Mouse (Mus musculus): ENCODE data around the gene Fzd7. TPM values are rescaled to one million over a fixed set of nuclear protein-coding genes. Genes with fewer than 3 reads are reported as not detected.

Fzd7 gene
- polyA plus RNA-seq, 1 experiment, result 4.1 TPM

GRCm38 (mm10) chr1:59495970-59496369, 13.7 kb downstream of the Fzd7 start:
- DNase-seq (ENCODE audit: low read depth, low spot score), result no peak
- WGBS, result 60% methylated on average over 5 of the region's 5 CpGs

GRCm38 (mm10) chr1:59497741-59498613, 15.8 kb downstream of the Fzd7 start:
- no peak for DNase-seq (ENCODE audit: low read depth, low spot score)
- WGBS, result 47% methylated on average over 6 of the region's 6 CpGs

DNA sequence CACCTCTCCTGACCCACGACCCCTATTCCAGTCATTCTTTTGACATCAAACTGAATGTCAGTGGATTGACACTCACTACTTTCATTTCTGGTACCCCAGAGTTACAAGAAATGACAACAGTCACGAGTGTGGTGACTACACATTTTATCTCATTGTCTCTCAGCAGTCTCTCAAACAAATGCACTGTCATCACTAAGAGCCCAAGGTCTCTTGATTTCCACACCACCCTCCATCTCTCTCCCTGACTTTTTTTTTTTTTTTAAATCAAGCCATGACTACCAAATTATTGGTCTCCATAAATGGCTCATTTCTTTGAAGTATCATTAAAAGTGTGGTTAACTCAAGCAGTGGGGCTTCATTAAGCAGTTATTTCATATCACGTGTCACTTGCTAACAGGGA, 17.1 kb downstream of the Fzd7 start:
- 89% methylated on average over 3 of the region's 3 CpGs for WGBS
- DNase-seq (ENCODE audit: low read depth, low spot score), result no peak

DNA sequence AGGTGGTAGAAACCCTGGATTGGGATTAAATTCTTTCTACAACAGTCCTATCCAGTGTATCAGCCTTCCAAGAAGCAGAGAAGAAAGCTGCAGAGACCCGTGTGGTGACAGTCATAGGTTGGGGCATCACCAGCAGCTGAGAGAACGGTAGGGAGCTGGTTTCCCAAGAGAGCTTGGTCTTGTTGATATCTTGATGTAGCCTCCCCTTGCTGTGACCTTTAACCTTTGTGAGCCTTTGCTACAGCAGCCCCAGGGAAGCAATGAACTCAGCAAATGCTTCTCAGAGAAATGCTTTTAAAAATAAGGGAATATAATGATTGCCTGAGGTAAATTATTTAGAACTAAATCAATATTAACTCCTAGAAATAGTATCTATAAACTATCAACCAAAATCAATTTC, 20.1 kb downstream of the Fzd7 start:
- 89% methylated on average over 2 of the region's 2 CpGs for WGBS
- no peak for DNase-seq (ENCODE audit: low read depth, low spot score)

DNA sequence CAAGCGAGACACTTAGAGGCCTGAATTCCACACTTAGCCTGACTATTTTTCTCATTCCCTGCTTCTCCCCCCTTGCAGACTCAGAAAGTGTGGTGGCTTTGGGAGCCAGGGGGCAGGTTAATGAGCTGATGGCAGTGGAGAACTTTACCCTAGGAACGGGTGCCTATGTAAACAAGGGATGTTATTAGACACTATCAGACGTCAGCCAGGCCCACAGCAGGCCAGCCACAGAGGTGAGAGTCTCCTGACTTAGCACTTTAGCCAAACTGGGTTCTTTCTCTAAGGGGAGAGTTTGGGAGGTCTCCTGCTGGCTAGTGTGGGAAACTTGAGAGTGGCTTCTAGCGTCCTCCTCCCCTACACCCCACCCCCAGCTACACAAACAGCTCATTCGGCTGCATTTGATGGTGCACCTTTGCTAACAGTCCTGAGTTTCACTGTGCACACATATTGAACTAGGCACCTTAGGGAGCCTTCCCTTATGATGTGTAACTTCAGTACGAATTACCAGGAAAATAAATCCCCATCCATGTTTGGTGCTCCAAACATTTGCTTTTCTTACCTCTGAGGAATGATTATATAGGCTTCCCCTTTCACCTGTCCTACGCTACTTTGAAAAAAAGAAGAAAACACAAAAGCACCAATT, 21.6 kb downstream of the Fzd7 start:
- WGBS, result 46% methylated on average over 7 of the region's 7 CpGs
- DNase-seq (ENCODE audit: low read depth, low spot score), result no peak

DNA sequence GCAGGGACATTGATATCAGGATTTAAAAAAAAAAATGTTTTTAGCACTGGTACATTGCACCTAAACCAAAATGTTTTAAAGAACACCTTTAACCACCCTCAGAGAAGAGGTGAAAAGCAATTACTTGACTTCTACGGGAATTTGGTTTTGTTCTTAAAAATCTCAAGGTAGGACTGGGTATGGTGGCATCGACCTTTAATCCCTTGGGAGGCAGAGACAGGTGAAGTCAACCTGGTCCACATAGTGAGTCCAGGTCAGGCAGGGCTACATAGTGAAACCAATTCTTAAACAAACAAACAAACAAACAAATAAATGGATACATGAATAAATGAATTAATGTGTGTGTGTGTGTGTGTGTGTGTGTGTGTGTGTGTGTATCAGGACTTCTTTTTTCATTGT, 22.1 kb downstream of the Fzd7 start:
- DNase-seq (ENCODE audit: low read depth, low spot score), result no peak
- 73% methylated on average over 2 of the region's 2 CpGs for WGBS

DNA sequence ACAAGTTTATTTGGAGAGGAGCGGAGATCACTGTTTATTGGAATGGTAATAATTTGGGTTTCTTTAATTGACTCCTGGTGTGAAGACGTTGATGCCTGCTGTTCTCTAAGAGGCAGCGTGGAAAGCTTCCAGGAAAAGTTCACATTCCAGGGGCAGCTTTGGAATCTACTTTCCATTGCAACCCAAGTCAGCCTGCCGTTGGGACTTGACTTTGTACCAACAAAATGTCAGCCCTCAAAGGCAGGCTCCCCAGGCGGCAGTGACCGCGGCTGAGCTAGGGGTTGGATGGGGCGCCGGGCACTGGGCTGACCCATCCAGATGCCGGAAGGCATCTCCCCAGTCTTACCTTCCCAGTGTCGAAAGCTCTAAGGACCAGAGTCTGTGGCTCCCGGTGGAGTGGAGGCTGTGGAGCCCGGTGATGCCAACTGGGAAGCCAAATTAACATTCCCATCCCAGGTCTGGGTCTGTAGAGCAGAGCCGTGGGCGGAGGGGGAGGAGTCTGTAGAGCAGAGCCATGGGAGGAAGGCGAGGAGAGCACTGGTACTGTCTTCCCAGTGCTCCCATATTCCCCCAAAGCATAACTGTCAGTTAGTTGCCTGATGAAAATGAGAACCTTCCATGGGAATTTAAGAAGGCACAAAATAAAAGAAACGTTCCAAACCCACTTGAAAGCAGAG, 26.4 kb downstream of the Fzd7 start:
- WGBS, result 60% methylated on average over 17 of the region's 17 CpGs
- no peak for DNase-seq (ENCODE audit: low read depth, low spot score)

DNA sequence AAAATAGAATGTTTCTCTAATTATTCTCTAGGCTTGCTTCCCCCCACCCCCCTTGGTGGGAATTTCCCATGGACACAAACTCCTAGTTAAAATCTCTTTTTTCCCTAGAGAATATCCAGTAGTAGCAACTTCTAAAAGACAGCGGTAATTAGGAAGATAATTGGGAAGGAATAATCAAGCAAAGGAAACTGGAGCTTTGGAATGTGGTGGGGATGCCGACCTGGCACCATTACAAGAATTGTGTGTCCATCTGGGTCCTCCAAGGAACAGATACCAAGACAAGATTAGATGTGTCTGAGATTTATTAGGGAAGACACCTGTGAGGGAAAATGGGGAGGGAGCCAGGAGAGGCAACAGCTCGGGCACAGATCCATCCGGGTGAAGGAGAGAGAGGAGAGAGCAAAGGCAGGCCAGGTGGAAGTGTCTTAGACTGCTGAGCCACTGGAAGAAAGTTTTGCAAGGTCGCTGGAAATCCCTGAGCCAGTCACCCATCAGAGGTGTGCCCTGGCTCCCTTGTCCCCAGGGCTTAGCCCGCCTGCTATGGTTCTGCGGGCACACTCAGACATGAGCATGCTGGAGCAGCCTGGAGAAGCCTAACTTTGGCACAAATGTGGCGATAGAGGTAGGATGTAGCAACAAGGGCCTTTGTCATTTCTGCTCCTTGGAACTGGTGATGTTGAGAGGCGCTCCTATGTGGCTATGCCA, 29.5 kb downstream of the Fzd7 start:
- no peak for DNase-seq (ENCODE audit: low read depth, low spot score)
- 82% methylated on average over 9 of the region's 9 CpGs for WGBS

- 39% methylated on average over 25 of the region's 25 CpGs for WGBS
- no peak for DNase-seq (ENCODE audit: low read depth, low spot score)
These were observed 34.0 kb downstream of the Fzd7 start, which contains the start of gene Gm973 for GRCm38 (mm10) chr1:59516026-59516917. Gene Gm973, plus strand, starts transcription at chr1:59516264.

DNA sequence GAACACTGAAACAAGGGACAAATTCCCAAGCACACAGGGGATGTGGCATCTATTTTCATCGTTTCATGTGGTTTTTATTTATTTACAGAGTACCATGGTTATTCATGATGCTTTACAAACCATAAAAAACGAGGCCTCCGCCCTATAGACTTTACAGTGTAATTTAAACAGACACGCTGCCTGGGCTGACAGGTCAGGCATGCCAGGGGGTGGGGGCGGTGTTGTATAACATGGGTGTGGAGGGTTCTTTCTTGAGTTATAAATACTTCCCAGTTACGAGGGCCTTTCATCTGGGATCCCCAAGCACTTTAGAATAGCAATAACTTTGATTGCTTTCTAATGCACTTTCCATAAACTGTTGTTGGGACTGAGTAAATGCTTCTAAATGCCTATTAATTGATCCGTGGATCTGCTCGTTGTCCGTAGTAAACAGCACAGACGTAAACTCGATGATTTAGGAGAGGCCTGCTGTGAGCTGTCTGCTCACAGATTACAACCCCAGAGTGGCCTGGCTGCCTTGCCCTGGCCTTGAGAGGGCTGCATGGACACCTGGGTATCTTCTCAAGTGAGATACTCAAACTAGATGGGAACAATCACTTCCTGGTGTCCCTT, 38.1 kb downstream of the Fzd7 start:
- DNase-seq (ENCODE audit: low read depth, low spot score), result peak; percentile 70
- WGBS, result 16% methylated on average over 11 of the region's 11 CpGs

GRCm38 (mm10) chr1:59522456-59522855, 40.2 kb downstream of the Fzd7 start:
- 67% methylated on average over 1 of the region's 1 CpGs for whole genome bisulfite sequencing

DNA sequence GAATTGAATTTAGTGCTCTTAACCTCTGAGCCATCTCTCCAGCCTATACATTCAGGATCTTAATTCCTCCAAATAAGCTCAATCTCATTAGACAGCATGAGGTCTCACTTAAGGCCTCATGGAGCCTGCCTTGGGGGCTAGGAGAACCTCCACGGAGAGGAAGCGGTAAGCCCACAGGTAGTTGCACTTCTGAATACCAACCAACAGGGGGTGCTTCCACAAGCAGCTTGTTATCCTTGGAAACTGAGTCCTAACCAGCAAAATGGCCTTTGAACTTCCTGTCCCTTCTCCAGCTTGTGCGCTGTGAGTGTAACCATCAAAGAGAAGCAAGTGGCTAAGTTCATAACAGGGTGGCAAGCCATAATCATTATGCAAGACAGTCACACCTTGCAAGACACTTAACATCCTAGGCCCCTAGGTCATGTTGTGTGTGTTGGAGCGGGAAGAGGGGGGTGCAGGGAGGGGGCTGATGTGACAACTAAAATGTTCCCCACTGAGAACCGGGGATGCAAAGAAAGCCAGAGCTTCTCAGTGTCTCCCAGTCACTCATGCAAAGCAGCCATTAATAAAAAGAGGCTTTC, 41.2 kb downstream of the Fzd7 start:
- no peak for DNase-seq (ENCODE audit: low read depth, low spot score)
- WGBS, result 82% methylated on average over 5 of the region's 5 CpGs

More at GRCm38 (mm10) chr1:59522456-59522855, 40.2 kb downstream of the Fzd7 start:
- no peak for DNase-seq (ENCODE audit: low read depth, low spot score)

GRCm38 (mm10) chr1:59524071-59524470, 41.8 kb downstream of the Fzd7 start:
- WGBS, result 80% methylated on average over 2 of the region's 2 CpGs
- DNase-seq (ENCODE audit: low read depth, low spot score), result no peak

DNA sequence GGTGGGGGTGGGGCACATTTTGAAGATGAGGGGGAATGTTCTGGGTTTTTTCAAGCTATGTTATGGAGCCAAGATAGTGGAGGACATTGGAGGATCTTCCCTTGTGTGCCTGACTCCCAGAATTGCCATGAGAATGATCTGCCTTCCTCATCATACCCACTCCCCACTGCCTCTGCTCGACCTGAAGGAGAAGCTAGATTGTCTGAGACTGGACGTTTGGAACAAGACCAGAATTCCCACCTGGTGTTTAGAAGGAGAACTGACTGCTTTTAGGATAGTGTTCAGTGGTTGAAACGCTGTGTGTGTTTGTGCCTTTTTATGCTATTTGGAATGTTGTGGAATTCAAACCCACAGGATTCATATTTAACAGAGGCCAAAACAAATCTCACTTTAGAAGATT, 42.5 kb downstream of the Fzd7 start:
- 40% methylated on average over 3 of the region's 3 CpGs for WGBS
- DNase-seq (ENCODE audit: low read depth, low spot score), result no peak

GRCm38 (mm10) chr1:59527219-59527618, 45.0 kb downstream of the Fzd7 start:
- WGBS, result 83% methylated on average over 6 of the region's 6 CpGs
- no peak for DNase-seq (ENCODE audit: low read depth, low spot score)

DNA sequence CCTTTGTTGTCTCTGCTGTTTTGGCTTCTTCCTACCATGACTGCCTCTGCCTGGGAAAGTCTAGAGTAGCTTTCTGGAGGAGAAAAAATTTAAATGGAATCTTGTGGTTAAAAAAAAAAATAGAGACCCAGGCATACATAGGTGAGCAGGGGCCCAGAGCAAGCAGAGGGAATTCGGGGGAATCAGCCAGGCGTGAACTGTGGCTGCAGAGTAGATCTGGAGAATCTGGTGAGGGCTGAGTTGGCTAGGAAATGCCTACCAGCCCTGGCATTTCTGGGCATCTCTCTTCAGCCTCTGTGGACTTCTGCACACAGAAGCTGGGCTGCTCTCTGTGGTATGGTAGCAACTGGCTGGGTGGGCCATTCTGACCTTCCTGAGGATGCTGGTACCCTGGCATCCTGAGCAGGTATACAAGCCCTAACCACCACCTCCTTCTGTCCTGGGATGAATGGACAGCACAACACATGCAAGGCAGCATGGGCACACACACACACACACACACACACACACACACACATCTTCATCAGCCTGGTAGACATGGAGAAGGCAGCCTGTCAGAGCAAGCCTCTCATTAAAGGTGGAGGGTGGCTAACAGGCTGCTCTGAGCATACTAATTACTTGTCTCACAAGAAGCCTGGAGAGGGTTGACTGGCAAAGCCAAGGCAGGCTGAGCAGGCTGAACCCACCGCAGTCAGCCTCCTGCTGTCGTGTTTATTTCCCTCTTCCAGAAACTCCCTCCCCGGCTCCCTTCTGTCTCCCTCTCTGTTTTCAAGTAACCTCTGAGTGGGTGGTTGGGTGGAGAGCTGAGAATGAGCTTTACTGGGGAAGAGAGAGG, 53.0 kb downstream of the Fzd7 start:
- 57% methylated on average over 5 of the region's 5 CpGs for WGBS
- no peak for DNase-seq (ENCODE audit: low read depth, low spot score)

Data from large intestine, adult 2 months (tissue).